Mouse (Mus musculus) fat pad, adult 2 months (tissue): ENCODE data around the gene Crhr2.

Source experiments
- DNase-seq: peaks from one replicate; pipeline ENCODE4 v3.0.0-alpha.2; 2011; ENCODE audit warnings: low read depth, low spot score; ENCODE audit errors: extremely low read depth

The Crhr2 gene

DNA sequence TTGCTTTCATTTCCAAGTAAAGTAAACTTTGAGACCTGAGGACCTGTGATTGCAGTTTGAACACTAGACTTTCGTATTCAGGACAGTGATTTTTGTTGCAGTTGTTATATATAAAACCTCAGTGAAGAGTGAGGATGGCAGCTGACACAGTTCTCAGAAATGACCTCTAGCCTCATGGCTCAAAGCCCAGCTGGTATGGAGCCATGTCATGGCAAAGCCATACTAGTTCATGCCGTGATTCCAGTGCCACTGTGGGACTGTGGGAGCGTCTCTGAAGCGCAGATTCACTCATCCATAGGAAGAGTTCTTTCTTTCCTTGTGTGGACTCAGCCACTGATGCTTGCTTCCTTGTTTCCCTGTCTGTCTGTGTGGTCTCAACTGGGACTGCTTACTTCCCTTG lies 78.3 kb downstream of the Crhr2 start:
- DNase-seq, result no peak

- DNase-seq, result no peak
These were observed 83.6 kb downstream of the Crhr2 start for GRCm38 (mm10) chr6:55049186-55049585.

DNA sequence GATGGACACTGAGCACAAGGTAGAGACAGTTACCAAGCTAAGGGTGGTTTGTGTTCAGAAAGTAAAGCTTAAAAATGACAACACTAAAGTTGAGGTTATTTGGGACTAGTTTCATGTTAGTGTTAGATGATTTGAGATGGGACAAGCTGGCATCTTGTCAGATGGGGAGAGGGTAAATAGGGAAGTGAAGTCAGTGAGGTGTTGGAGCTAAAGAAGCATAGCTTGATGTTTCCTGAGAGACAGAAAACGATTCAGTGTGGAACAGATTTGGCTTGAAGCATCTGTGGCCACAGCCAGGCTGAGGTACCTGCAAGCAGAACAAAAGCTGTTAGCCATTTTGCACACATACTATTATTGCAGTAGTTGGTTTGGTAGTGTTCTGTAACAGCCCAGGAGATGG lies 87.5 kb downstream of the Crhr2 start:
- no peak for DNase-seq

- no peak for DNase-seq
These were observed 88.3 kb downstream of the Crhr2 start for GRCm38 (mm10) chr6:55044542-55044941.

DNA sequence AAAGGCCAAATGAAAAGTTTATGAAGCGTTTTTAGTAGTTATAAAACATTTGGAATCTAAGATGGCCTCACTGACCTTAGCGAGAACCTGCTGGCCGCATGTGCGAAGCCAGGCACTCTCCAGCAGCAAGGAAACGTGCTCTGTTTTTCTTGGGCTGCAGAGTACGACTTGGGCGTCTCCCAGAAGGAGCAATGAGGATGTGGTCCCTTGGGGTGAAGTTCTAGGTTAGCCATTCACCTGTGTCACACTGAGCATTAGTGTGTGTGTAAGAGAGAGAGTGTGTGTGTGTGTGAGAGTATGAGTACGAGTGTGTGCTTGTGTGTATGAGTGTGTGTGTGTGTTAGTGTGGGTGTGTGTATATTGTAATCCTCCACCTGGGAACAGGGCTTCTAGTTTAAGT lies 89.6 kb downstream of the Crhr2 start:
- no peak for DNase-seq
